Mouse (Mus musculus): ENCODE measurements around the gene Ddx4. TPM values are rescaled to one million over a fixed set of nuclear protein-coding genes. Genes with fewer than 3 reads are reported as not detected.

The Ddx4 gene
- total RNA-seq, 2 experiments from 2014 or later, result 0.50 to 0.86 TPM

DNA sequence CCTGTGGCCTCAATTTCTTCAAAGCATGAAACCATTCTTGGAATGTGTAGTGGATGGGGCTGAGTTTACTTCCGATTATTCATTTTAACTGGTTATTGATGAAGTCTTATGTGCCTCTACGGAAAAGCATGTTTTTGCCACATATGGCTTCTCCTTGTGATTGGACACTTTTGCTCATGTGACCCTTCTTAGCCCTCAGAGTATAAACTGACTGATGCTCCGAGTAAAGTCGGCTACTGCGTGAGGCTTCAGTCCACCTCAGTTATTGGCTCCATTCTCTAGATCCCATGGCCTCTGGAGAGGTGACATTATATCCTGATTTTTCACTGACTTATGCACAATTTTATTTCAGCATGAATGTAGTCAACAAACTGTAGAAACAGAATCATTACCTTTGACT, 99.0 kb downstream of the Ddx4 start:
- DNase-seq, result no peak

DNA sequence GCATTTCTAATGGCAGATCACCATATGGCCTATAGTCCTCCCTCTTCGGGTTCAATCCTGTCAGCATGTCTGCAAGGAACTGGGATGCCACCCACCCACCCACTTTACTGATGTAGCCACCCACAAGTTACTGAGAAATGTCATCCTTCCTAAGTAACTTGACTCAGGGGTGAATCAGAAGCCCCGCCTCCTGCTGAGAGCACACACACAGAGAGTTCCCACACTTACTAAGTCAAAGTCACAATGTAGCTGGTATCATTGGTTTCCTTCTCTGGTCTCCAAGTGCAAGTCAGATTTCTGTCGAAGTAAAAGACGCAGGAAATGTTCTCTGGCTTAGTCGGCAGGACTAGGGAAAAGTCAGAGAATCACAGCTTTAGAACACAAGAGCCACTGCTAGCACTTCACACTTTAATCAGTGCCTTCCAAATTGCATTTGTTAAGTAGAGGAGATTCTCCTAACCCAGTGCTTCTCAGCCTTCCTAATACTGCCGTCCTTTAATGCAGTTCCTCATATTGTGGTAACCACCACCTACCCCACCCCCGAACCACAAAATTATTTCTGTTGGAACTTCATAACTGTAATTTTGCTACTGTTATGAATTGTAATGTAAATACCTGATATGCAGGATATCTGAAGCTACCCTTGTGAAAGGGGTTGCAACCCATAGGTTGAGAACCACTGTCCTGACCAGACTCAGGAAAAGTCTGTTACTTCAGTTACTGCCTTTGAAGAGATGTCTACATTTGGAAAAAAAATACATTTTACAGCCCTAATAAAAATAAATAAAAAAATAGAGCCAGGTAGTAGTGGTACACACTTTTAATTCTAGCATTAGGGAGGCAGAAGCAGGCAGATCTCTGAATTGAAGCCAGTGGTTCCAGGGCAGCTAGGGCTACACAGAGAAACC, 100.4 kb downstream of the Ddx4 start:
- no peak for DNase-seq

Other genes with a start within 250 kb of the Ddx4 start
- gene Il6st, start 188.4 kb downstream of the Ddx4 start, total RNA-seq (2021), result 100 to 1,000 TPM; 350 to 409 TPM
- under 1 TPM; 0.13 to 0.20 TPM for gene Il31ra, start 58.1 kb downstream of the Ddx4 start, total RNA-seq (2021)
- gene Slc38a9, start 8.3 kb upstream of the Ddx4 start, total RNA-seq (2021), result 10 to 100 TPM; 16.6 to 22.1 TPM
- gene Plpp1, start 148.3 kb upstream of the Ddx4 start, total RNA-seq (2021), result 100 to 1,000 TPM; 253 to 287 TPM

All from adrenal gland, postnatal 36 days (tissue).